Mouse (Mus musculus): ENCODE data around the gene Gm45140. TPM values are rescaled to one million over a fixed set of nuclear protein-coding genes. Genes with fewer than 3 reads are reported as not detected.

The Gm45140 gene
- 4.5 to 12.0 TPM (median 5.3 TPM) in 4 replicates for total RNA-seq (2023)

DNA sequence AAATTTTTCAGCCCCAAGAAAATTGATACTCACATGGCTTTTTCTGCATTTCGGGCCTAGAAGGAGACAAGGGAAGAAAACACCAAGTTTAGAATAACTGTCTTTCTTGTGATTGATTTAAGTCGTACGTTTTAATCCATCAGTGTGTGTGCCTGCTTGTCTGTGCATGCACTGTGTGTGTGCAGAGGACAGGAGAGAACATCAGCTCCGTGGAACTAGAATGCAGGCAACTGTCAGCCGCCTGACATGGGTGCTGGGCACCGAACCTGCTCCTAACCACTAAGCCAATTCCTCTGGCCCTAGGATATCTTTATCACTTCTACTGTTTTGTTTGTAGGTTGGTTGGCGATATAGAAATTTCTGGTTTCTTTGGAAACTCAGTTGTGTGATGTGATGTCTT, at the start of gene Gm45140:
TSS of gene Gm45140 (minus strand) at position 101 of the 400 bp plus-strand sequence.

DNA sequence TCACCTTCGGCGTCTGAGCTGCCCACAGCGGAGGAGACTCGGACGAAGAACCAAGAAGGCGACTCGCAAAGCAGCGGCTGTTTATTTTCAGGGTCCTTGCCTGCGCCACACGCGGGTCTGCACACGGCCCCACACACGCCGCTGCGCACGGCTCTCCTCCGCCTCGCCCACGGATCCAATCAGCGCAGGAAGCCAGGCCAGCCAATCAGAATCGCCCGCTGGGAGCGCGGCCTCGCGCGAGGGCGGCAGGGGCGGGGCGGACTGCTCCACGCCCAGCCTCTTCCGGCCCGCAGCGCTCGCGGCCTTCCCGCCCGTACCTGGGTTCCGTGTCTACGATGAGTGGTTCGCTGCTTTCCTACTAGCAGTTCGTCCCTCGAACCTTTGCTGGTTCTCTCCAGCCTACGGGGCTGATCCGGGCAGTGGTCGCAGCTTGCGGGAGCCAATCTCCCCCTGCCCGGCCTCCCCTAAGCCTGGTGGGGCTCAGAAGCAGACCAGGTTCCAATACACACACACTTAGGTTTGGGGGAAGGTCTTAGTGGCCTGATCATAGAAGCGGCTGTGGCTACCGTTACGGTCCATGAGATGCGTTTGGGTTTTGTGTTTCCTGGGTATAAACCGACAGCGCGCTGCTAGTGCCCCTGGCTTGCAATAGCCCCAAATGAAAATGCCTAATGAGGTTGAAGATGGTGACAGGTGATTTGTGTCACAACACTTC, 15.5 kb upstream of the Gm45140 start, which contains the start of gene Cnbp:
TSS of gene Cnbp (minus strand) at position 207 of the 715 bp plus-strand sequence.

DNA sequence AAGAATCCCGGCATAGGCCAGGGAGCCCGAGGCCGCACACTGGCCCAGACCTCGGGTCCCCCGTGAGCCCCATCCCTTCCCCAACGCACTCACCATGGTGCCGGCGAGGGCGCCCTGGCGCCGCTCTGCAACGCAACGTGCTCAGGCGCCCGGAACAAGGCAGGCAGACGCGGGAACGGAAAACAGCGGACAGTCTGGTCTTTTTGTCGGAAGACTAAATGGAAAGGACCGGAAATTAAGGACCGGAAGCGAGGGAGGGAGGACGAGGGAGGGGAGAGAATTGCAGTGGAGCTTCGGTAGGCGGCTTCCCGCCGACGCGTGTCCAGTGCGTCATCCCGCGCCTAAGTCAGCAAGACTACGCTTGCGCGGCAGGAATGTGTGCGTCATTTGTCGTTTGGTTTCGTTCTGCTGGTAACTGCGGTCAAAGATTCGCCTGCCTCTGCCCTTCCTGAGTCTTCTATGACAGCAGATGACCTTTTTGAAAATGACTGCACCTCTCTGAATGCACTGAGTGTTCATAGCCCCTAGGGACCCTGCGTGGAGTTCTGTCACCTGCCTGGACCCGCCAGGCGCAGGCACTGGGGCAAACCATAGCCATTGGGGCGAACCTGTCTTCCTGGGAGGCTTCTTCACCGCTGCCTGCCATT, 3.1 kb upstream of the Gm45140 start, which contains the start of gene Isy1:
TSS of gene Isy1 (minus strand) at position 248 of the 647 bp plus-strand sequence.

DNA sequence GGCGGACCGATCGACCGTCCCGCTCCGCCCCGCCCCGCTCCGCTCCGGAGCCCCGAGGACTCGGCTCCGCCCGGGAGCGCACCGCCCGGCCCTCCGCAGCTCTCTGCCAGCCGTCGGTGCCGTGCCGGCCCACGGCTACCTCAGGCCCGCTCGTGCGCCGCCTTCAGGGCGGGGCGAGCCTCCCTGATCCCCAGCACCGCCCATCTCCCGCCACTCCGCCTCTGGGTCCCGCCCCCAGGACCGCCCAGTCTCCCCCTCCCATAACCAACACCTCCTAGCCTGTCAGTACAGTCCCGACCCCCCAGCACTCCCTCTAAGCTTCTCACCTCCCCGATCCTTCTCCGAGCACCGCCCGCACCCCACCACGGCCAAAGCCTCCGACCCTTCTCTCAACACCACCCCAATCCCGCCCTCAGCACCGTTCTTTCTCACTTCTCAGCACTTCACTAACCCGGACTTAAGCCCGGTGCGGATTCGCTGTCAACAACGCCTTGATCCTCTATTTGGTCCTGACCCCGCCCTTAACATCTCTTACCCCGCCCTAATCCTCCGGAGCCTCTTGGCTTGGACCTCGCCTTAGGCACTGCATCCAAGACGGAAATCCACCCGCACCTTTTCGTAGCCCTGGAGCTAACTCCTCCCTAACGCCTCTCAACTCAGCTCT, 23.8 kb downstream of the Gm45140 start, which contains the start of gene Rab43:
TSS of gene Rab43 (minus strand) at position 490 of the 664 bp plus-strand sequence.

DNA sequence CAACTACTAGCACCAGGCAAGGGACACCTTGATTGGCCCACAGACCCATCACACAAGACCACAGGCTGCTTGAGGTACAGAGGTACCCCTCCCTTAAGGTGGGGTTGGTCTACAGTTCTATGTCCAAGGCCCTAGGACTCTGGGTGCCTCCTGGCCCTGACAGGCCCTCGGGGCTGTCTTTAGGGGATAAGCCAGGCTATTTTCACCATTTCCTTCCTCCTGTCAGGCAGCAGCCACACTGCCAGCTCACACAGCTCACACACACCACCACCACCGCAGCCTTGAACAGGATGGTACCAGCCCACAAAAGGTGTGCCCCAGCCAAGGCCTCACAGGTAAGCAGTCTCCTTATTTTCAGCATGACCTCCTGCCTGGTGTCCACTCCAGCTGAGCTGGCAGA, 57.8 kb downstream of the Gm45140 start, which contains the start of gene Gp9:
TSS of gene Gp9 (plus strand) at position 231 of the 400 bp plus-strand sequence.

Other genes starting within 250 kb of the Gm45140 start
- 0.15 to 2.2 TPM (median 0.35 TPM) in 4 replicates for gene Prokr1, start 245.1 kb downstream of the Gm45140 start, total RNA-seq (2023)
- 3.9 to 4.8 TPM (median 4.4 TPM) in 4 replicates for gene Aplf, start 163.6 kb downstream of the Gm45140 start, total RNA-seq (2023)
- gene Efcc1, start 104.9 kb downstream of the Gm45140 start, total RNA-seq (2023): not detected in 4 replicates
- 1.1 TPM in 1 of 4 replicates, not detected in the others for gene Gp9, start 57.7 kb downstream of the Gm45140 start, total RNA-seq (2023)
- 51.0 to 63.3 TPM (median 55.0 TPM) in 4 replicates for gene Rab43, start 23.6 kb downstream of the Gm45140 start, total RNA-seq (2023)
- 96.1 to 127 TPM (median 110 TPM) in 4 replicates for gene Isy1, start 3.0 kb upstream of the Gm45140 start, total RNA-seq (2023)
- 610 to 648 TPM (median 626 TPM) in 4 replicates for gene Cnbp, start 15.3 kb upstream of the Gm45140 start, total RNA-seq (2023)
- 129 to 144 TPM (median 140 TPM) in 4 replicates for gene Copg1, start 52.0 kb upstream of the Gm45140 start, total RNA-seq (2023)
- gene Hmces, start 78.1 kb upstream of the Gm45140 start, total RNA-seq (2023): 95.2 to 109 TPM (median 103 TPM) in 4 replicates
- 1.3 to 2.0 TPM (median 1.6 TPM) in 4 replicates for gene H1fx, start 145.8 kb upstream of the Gm45140 start, total RNA-seq (2023)
- 174 to 206 TPM (median 183 TPM) in 4 replicates for gene Rab7, start 209.5 kb upstream of the Gm45140 start, total RNA-seq (2023)
- 91.6 to 103 TPM (median 97.0 TPM) in 4 replicates for gene Rpn1, start 248.7 kb upstream of the Gm45140 start, total RNA-seq (2023)